Mouse (Mus musculus): ENCODE results near the gene Gfer.

DNA sequence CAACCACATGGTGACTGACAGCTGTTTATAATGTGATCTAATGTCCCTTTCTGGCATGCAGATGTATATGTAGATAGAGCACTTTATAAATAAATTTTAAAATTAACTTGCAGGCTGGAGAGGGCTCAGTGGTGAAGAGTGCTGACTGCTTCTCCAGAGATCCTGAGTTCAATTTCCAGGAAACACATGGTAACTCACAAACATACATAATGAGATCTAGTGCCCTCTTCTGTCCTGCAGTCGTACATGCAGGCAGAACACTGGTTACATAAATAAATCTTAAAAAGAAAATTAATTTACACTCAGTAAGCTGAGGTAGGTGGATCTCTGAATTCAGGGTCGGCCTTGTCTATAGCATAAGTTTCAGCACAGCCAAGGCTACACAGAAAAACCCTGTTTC lies 12.7 kb upstream of the Gfer start:
- TF ChIP-seq POLR2A (IDR thresholded peaks at IDR 0.05; ENCODE audit: insufficient read depth, low read depth, low read length) (no peak), CTCF (IDR thresholded peaks at IDR 0.05; ENCODE audit: insufficient read depth, low read depth, low read length) (no peak)

All from olfactory bulb, adult 2 months (tissue).